Mouse (Mus musculus): Measurements from ENCODE around the gene Senp3.

Senp3 gene

DNA sequence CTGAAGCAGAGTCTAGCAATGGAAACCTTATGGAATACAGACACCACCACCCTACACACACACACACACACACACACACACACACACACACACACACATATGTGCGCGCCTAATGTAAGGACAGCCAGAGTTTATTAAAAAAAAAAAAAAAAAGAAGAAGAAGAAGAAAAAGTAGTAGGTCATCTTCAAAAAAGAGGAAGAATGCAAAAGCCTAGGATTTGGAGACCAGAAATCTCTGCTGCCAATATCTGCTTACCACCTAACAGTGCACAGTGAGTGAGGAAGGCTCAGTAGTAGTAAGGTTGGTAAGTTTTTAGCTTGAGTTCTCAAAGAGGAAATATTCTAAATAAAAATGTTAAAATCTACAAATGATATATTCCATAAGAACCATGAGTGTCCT, 2.7 kb downstream of the Senp3 start:
- DNase-seq = no peak

DNA sequence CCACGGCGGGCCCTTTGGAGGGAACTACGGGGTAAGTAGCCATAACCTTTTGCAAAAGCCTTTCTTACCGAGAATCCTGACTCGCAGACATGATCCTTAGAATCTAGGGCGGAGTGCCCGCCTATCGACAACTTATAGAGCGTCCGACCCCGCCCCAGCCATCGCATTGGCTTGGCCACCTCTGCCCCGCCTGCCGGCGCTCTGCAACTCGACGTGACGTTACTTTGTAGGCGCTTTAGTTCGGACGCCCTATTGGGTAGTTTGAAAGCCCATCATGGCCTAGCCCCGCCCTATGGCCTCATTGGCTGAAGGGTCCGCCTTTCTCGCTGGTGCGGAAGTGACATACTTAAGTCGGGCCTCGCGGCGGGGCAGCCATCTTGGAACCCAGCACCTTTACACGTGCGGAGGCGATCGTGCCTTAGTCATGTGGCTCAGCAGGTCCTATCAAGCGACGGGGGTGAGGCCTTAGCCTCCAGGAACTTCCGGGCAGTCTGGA, 9.6 kb downstream of the Senp3 start, which contains the start of gene Eif4a1:
Gene Eif4a1 (minus strand): TSS at position 213 of the 496 bp plus-strand sequence.
- peak; percentile 99 for DNase-seq

DNA sequence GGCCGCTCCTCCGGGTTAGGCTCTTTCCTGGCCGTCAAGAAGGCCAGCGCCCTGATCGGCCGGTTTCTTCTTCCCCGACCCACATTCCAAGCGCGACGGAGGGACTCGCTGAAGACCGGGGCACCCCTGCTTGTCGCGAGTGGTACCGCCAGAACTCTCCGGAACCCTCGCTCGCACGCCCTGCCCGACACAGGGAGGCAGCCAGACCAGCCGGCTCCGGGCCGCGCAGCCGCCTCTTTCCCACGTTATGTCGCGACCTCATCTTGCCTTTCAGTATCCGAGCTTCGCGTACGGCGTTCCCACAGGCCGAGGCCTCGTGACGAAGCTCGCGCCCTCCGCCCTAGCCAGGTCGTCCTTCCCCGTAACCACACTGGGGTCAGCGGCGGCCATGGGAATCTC, 10.2 kb downstream of the Senp3 start:
- DNase-seq = no peak

DNA sequence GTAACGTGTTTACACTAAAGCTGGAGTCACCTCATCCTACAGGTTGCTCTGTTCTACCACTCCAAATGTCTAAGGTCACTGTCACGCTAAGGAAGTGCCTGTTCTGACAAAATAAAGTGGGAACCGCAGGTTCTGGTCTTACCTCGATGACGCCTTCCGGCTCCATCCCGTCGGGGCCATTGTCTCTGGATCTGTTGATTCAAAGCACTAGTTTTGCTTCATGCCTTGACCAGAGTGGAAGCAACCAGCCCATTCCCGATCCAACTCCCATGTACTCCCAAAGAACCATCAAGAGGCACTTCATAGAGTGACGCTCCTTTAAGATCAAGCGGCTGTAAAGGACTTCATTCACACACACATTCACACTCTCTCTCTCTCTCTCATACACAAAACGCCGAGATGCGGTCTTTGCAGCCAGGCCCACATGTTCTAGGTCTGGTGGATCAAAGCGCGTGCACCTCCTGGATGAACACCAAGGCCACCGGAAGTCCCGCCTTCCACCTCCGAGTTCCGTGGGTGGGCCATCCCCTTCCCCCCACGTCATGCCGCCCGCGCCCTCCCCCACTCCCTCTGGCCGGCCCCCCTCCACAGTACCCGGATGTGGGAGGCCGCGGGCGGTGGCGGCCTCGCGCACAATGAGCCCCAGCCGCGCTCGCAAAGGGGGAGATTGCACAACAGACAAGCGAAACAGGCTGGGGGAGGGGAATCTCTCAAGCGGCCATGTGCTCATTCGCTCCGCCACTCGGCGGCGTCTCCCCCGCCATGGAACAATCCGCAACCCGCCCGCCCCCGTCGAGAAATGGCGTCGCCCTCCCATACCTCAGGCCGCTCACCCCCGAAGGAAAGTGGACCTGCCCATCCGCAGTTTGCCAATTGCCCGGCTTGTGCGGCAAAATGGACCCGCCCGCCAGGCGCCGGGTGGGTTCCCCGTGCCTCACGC, 10.8 kb downstream of the Senp3 start:
- DNase-seq = peak; percentile 98

DNA sequence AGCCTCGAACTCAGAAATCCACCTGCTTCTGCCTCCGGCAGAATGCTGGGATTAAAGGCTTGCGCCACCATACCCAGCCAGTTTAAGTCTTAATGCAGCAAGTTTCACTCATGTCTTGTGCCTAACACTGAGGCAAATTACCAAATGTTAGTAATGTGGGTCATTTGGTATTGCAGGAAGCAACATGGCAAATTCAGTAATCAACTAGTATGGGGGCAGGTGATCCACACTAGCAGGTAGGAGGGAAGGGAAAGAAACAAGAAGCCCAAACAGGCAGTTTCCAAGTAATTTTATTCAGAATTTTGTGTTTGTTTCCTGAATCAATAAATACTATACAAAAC, 15.2 kb downstream of the Senp3 start:
- DNase-seq = no peak

DNA sequence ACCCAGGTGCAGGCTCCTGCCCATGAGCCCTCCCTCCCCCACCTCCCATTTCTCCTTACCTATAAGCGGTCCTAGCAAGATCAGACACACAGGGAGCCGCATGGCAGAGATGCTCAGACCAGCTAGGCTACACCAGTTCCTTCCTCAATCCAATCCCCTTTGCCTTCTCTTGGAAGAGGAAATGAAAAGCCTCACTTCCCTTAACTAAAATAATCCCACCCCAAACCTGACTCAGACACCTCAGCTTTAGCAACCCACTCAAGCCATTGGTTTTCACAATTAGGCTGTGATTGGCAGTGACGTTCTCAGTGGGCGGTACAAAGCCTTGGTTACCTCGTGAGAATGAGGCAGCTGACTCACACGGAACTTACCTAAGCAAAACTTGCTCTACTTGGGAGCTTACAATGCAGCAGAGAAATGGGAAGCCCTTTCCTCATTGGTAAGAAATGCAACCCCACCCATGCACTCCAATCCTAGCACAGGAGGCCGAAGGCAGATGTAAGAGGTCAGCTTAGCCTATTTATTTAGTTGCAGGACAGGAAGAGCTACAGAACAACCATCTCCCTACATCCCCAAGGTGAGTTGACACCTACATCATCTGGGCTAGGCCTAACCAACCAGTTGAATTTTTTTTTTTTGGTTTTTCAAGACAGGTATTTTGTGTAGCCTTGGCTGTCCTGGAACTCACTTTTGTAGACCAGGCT, 15.8 kb downstream of the Senp3 start, which contains the start of gene Cd68:
Gene Cd68 (minus strand): TSS at position 193 of the 704 bp plus-strand sequence.
- peak; percentile 40 for DNase-seq

DNA sequence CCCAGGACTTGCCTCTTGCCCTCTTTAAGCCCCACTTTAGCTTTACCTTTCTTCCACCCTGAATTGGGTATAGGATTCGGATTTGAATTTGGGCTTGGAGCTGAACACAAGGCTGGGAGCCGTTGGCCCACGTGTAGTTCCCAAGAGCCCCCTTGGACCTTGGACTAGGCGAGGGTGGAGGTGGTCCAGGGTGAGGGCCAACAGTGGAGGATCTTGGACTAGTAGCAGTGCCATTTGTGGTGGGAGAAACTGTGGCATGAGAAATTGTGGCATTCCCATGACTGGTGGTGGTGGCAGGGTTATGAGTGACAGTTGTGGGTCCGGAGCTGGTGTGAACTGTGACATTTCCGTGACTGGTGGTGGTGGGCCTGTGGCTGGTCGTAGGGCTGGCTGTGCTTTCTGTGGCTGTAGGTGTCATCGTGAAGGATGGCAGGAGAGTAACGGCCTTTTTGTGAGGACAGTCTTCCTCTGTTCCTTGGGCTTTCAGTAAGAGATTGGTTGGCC, 16.4 kb downstream of the Senp3 start:
- no peak for DNase-seq

DNA sequence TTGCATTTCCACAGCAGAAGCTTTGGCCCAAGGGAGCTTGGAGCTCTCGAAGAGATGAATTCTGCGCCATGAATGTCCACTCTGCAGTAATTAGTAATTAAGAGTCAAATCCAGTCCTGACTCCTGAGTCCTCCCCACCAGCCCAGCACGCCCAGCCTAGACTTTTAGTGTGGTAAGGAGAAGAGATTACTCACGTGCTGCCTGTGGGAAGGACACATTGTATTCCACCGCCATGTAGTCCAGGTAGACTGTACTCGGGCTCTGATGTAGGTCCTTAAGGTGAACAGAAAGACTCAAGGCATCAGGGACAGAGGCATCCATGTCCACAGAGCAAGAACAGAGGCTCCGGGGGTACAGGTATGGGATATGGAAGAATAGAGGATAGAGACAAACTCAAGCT, 17.0 kb downstream of the Senp3 start:
- no peak for DNase-seq

DNA sequence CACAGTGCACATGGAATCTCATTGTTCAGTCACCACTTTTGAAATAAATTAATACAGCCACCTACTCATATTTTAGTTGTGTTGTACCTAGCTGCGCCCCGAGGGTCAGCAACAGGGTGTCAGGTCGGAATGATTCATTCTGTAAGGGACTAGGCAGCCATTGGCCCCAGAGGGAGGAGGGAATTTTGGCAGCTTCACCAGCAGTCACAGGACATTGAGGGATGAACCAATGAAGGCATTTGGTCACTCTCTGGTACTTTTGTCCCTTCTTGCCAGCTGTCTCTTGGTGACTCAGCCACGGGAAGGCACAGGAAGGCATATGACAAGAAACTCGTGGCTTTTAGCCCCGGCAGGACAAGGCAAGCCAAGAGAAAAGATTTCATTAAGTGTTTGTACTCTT, 18.1 kb downstream of the Senp3 start:
- DNase-seq = no peak

DNA sequence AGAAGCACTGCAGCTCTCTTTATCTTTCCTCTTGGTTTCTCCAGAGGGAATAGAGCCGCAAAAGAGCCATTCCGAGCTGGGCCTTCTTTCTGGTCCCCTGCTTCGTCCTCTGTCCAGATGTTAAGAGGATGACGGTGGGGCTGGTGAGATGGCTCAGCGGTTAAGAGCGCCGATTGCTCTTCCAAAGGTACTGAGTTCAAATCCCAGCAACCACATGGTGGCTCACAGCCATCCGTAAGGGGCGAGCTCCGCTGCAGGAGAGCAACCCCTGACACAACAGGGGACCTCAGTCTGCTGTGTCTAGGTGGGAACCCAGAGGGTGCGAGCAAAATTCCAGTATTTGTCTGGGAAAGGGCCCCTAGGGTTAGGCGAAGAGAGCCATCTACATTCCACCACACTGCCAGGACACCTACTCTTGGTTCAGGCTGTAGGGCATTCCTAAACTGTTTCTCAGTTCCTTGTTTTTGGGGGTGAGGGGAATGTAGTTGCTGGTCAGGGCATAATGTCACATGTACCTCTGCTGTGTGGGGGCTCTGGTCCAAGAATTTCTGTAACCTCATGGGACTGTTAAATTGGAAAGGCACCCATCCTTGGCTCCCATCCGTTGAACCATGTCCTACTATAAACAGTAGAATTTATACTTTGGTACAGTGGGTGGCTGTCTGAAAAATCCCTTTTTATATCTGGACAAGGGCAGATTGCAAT, 18.8 kb downstream of the Senp3 start:
- DNase-seq = no peak

DNA sequence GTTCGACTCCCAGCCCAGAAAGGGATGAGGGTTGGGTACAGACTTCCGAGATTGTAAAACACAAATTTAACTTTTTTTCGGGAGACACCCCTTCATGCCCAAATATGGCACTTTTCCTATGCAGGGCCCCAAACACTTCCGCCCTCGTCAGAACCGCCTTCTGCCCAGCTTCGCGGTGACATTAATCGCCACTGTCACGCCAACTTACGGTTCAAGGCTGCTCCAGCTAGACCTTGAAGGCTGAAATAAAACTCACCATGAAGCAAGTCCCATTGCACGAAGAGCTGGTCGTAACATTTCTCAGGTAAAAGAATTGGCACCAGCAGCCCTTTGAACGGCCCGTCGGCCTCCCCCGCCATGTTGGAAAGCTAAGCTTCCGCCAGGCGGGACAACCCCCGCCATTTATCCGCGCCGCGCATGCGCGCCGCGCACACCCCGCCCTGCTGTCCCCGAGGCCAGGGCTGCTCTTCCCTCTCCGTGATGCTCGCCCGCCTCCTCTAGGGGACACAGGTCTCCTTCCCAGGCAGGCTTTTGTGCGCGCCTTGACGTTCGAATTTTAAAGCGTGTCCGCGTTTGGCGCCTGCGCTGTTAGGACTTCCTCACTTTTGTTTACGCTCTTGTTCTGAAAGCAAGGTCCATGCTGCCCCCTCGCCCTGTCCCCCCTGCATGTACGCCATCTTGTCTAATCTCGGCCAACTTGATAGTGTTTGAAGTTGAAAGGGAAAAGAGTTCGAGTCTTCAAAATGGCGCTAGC, 19.5 kb downstream of the Senp3 start, which contains the start of gene Mpdu1:
Gene Mpdu1 (minus strand): TSS at position 430 of the 754 bp plus-strand sequence.
- DNase-seq = peak; percentile 96

DNA sequence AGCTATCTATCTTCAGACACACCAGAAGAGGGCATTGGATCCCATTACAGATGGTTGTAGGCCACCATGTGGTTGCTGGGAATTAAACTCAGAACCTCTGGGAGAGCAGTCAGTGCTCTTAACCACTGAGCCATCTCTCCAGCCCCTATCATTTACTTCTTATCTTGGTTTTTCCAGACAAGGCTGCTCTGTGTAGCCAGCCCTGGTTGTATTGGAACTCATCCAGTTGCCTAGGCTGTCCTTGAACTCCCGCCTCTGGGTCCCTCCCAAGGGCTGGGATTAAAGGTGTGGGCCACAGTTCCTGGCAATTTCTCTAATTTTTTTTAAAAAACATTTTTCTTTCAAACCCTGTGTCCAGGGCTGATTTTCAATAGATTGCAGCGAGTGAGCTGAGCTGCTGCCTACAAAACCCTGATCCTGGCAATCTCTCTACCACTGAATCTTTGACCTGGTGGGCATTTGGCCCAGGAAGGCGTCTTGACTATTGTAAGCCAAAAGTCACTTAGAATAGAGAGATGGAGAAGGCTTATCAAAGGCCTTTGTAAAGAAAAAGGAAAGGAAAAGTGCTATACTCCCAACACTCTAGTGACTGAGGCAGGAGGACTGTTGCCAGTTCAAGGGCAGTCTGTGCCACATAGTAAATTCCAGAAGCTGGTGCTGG, 20.5 kb downstream of the Senp3 start:
- no peak for DNase-seq

DNA sequence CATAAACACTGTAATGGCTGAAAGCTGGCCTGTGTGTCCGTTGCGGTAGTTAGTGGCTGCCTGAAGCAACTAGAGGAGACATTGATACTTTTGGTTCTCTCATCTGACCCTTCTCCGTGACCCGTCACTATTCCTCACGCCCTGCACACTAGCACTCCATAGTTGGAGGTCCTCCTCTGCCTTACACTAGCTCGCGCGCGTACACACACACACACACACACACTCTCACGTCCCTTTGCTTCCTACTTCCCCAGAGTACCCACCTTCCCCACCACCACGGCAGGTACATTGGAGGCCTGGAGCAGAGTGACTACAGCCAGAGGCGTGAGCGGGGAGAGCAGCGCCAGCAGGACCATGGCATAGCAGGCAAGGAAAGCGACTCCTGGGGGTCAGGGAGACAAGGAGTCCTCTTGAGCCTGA, 24.4 kb downstream of the Senp3 start:
- no peak for DNase-seq

DNA sequence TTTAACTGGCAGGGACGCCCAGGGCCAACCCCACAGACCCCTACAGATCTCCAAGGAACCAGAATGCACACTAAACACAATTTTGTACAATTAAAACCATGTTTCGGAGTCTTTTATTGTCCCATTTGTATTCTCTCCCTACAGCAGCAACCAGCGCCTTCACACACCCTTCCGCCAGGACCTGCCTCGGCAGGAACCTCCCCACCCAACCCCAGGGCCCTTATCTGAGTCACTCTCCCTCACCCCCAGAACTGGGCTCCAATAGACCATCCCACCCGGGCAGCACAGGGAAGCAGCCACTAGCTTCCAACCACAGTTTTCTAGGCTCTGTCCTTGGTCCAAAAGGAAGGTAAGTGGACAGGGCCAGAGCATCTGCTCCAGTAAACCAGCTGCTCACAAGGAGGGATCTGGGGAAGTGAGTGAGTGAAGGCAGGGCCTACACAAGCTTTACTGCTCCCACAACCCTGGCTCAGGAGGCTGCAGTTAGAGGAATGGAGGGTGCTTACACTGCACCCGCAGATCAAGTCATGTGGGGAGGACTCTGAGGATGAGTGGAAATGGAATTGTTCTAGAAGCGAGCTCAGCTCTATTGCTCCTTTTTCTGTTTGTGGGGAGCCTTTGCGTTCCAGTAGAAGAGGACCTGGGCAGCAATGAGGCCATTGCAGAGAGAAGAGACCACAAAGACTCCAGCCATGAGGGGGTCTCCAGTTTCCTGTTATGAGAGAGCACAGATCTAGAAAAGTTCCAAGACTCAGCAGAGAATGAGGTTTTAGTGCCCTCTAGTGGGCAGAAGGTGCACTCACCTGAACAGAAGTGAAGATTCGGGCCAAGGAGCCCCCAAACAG, 25.0 kb downstream of the Senp3 start:
- peak; percentile 67 for DNase-seq

DNA sequence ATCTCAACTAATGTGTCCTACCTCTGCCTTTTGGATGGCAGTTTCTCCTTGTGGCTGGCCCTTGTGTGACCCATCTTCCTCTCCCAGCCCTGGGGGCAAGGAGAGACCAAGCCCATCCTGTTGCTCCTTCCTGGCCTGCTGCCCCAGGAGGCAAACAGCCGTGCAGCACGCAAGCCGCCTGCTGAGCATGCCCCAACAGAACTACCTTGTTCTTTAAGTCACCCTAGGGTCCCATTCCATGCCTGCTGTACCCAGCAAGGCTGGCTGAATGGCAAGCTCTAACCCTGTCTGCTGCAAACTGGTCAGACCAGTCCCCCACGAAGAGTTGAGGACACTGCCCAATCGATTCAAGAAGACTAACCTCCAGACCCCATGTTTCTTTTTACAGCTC, 25.8 kb downstream of the Senp3 start:
- DNase-seq = no peak

DNA sequence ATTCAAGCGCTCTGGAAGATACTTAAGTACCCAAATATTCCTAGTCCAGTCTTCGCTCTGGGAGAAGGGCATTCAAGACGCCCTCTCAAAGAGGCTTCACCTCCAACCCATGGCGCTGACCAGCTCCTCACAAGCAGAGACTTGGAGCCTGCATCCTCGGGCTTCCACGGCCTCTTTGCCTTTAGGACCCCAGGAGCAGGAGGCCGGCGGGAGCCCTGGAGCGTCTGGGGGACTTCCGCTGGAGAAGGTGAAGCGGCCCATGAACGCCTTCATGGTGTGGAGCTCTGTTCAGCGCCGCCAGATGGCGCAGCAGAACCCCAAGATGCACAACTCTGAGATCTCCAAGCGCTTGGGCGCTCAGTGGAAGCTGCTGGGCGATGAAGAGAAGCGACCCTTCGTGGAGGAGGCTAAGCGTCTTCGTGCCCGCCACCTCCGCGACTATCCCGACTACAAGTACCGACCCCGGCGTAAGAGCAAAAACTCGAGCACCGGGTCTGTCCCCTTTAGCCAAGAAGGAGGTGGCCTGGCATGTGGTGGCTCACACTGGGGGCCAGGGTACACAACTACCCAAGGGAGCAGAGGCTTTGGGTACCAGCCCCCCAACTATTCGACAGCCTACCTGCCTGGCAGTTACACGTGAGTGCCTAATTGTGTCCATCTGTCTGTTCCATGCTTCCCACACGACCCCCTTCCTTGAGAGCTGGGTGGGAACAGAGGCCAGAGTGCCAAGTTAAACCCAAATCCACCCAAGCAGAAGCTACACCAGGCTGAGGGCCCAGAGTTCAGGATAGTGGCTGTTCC, 26.4 kb downstream of the Senp3 start, which contains the start of gene Sox15:
Gene Sox15 (plus strand): TSS at position 51 of the 801 bp plus-strand sequence.
- peak; percentile 47 for DNase-seq

DNA sequence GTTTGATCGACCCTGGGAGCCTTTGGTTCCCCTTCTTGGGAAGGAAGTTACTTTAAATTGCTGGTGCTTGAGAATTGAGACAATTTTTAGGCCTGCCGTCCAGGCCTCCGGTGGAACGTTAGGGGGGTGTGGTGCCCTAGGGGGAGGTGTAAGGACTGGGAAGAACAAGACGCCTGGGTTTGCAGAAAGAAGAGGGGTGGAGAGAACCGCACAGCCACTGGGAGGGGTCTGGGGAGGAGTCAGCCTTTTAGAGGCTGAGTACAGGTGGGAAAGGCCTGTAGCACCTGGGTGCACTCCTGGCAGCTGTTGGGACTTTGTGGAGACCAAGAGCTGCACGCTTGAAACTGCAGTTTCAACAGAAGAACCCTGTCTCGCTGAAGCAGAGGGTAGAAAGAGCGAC, 27.1 kb downstream of the Senp3 start:
- DNase-seq = no peak

DNA sequence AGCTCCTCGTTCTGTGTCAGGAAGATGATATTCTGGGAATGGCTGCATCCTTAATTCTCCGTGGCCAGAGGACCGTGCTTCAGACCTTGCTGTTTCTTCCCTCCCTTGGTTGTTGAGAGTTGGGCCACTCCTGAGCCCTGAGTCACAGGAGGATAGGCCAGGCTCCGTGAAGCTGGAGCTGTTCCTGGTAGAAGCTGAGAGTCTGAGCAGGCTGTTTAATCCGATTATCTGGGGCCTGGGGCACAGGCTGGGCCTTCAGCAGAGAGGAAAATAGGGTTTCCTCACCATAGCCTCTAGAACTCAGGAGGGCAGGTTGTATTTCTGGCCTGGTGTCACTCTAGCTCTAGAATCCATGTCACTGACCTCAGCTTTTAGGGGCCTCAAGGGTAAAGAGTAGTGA, 28.5 kb downstream of the Senp3 start:
- DNase-seq = no peak

DNA sequence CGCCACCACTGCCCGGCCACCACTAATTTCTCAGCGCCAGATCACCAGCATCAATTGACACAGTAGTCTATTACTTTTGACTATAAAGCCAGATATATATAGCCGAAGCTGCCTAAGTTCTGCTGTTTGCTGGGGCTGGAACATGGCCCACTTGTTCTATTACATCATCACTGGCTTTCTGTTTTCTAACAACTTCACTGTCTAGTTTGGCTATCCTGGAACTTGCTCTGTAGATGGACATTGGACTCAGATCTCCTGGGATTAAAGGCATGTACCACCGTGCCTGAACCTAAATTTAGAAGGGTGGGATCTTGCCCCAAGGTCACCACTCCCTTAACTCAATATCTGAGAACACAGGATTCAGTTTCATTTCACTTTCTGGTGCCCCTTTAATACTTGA, 36.0 kb downstream of the Senp3 start:
- DNase-seq = no peak

DNA sequence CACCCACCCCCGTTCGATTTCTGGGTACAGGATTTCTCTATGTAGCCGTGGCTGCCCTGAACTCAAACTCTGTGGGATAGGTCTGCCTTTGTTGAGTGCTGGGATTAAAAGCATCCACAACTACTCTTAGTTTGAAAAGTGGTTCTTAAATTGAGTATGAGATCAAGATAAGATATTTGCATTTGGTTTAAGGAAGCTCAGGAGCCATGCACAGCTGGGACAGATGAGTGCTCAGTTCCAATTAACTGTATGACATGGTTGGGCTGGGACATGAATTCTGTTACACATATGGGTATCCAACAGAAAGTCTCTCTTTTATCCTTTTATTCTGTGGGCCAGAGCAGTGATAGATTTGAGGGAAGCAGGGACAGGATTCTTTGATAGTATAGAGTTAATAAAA, 46.4 kb downstream of the Senp3 start:
- no peak for DNase-seq

Data from thymus, postnatal 14 days (tissue).